Mouse (Mus musculus): ENCODE results near the gene Ldhal6b.
"Not testable (repeated sequence)": the region's sequence is repeated elsewhere in the genome, so short reads cannot be mapped to it uniquely, and the experiment has no call there.

Ldhal6b gene

DNA sequence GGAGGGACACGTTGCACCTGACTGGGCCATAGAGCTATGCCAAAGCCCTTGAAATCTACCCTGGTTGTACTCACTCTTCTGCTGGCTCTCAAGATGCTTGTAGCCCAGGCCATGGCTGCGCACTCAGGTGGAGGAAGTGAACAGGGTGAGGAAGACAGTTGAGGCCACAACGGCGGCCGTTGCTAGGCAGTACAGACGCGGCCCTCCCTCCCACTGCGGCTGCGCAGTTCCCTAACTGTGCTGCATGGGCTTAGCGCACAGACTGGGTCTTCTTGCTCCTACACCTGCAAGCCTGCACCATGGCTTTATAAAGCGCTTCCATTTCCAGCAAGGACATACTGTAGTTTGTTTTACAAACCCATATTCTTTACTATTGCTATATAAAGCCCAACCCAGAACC lies at the start of gene Ldhal6b:
Ldhal6b (minus strand) TSS at position 223 of the 400 bp plus-strand sequence.
- DNase-seq (ENCODE audit: low spot score in 2 of 2): no peak

DNA sequence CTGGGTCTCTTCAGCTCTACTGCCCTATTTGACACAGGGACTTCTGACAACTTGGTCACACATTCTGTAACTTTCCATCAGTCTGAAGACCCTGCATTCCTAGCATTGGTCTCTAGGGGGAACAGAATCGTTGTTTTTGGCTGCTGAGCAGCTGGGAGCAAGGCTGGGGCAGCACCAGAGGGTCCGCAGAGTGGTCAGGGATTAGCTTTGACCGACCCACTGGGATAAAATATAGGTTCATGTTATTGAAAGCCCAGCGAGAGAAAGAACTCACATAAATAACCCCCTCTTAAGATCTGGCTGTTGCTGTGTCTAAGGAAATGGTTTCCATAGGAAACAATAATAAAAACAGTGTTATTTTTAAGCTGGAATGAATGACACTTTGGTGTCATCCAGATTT lies 48.6 kb upstream of the Ldhal6b start:
- no peak for DNase-seq (ENCODE audit: low spot score in 2 of 2)

DNA sequence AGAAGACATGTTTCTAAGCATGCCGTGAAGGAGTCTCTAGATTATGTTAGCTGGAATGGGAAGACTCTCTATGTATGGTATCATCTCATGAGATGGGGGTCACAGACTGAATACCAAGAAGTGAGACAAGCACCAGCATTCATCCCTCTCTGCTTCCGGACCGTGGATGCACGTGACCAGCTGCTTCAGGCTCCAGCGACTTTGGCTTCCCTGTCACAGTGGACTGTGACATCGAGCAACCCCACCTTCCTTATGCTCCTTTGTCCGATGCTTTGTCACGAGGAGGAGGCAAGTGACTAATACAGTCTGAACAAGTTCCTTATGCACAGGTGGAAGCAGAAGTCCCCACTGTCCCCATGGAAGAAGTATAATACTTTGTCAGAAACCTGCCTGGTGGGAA lies 48.2 kb upstream of the Ldhal6b start:
- DNase-seq (ENCODE audit: low spot score in 2 of 2): no peak

DNA sequence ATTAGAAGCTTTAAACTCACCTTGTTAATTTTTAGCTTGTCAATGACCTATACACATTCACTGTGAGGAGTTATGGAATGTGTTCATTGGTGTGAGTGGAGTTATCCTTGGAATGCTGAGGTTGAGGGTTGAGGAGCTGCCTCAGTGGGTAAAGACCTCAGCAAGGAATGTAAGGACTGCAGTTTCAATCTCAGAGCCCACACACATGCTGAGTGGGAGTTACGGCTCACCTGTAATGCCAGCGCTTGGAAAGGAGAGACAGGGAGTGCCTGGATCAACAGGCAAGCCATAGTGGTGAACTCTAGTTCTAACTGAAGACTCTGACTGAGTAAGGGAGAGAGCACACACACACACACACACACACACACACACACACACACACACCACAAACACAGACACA lies 45.3 kb upstream of the Ldhal6b start:
- DNase-seq (ENCODE audit: low spot score in 2 of 2): no peak

DNA sequence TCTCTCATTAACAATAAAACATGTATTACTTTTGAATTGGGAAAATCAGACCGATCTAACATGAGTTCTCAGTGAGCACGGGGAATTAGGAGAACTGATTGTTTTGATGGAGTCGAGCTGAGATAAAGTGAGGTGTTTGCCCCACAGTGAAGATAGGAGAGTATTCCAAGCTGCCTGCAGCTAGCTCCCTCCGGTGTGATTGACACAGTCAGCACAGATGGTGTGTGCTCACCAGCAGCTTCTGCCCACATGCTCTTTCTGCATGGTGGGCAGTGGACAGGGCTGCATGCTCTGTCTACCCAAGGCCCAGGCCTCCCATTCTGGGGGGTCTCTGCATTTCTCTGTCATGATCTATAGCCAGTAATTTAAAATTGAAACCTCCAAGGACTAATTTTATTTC lies 35.1 kb upstream of the Ldhal6b start:
- no peak for DNase-seq (ENCODE audit: low spot score in 2 of 2)

DNA sequence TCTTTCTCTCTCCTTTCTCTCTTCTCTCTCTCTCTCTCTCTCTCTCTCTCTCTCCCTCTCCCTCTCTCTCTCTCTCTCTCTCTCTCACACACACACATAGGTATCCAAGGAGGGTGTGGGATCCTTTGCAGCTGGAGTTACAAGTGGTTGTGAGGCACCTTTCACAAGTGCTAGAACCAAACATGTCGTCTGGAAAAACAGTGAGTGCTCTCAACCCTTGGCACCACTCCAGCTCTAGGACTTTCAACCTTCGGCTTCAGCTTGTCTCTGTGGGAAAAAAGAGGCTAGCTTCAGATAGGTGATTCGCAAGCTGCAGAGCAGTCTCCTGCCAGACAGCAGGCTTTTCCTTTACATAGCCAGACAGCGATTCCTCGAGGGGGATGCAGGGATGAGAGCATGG lies 25.2 kb upstream of the Ldhal6b start:
- DNase-seq (ENCODE audit: low spot score in 2 of 2): no peak

DNA sequence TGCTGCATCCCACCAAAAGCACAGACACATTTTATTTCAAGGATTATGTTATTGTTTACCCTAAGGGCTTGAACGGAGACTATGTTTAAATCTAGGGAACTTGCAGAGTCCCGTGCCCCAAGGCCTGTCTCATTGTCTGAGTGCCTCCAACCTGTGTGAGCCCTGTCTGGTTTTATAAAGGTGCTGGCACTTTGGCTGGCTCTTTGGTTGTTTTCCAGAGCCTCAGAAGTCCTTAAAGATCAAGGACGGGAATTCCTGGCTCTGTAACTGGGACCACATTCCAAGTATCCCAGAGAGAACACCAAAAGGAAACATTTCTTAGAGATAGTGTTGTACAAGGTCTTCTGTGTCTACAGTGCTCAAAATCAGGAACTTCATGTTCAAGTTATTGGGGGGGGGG lies 24.7 kb upstream of the Ldhal6b start:
- no peak for DNase-seq (ENCODE audit: low spot score in 2 of 2)

DNA sequence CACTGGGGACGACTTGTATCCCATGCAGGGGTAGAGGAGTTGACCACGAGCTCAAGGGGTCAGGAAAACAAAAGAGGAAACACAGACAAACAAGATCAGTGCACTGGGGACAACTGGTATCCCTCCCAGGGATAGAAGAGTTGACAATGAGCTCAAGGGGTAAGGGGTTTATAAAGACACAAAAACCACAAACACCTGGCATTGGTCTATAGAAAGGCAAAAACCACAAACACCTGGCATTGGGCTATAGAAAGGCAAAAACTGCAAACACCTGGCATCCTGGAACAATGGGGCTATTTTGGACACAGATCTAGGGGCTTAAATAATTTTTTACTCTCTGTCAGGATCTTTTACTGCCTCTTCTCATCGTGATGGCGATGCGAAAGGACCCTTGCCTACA lies 23.8 kb upstream of the Ldhal6b start:
- DNase-seq (ENCODE audit: low spot score in 2 of 2): not testable (repeated sequence)

DNA sequence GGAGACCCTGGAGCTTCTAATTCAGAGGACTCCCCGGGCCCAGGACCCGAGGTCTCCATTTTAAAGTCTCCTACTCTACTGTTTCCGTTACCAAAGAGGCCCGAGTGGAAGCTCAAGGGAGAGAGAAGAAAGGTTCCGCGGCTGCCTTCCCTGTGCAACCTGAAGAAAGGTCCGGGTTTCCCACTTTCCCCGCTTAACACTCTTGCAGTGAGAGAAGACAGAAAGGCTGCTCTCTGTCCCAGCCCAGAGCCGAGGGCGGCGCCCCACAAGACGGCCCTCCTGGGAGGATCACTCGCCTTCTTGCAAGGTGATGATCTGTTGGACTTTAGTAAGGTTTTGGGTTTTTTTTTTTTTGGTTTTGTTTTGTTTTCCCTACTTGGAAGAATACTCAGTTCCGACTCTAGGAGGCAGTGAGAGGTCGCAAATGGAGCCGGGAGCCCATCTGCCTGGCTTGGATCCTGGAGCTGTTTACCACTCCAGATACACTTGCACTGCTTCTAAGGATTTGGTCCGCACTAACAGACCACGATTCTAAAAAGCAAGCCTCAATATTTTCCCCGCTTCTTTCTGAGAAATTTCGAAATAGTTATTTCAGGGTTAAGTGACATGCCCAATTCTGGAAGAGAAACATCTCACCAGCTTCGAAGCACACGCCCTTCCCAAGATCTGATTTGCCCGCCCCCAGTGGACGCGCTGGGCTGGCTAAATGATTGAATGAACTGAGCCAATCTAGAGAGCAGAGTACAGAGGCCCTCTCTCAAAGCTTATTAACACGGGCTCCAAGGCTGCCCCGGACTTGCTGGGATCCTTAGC lies 21.8 kb upstream of the Ldhal6b start, which contains the start of gene Tmem242:
Tmem242 (minus strand) TSS at position 101 of the 813 bp plus-strand sequence.
- peak; percentile 86 to 87 for DNase-seq (ENCODE audit: low spot score in 2 of 2)

DNA sequence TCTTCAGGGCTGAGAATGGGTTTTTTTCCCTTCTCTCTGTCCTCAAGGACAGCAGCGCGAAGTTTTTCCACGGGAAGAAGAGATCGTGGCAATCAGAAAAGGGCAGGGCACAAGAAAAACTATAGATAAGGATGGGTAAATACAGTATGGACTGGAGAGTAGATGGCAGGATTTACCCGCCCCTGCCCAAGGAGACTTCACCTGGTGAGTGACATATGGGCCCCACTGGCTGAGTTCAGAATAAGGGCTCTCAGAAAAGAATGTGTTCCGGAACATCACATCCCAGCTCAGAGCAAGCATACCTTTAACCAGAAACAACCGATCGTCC lies 21.2 kb upstream of the Ldhal6b start:
- DNase-seq (ENCODE audit: low spot score in 2 of 2): no peak

DNA sequence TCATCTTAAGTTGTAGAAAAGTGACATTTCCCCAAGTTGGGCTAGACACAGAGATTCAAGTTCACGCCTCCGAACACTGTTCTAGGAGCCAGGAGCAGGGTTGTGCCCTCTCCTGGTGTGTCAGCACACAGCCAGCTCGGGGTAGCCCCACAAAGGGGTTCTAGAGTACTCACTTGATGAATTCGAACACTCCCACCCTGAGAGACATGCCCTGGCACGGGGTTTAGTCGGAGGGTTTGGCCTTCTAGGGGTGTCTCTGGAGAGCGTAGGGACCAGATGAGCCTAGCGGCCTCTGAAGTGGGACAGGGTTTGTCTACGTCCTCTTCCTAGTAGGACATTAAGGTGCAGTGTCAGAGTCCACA lies 11.2 kb upstream of the Ldhal6b start:
- DNase-seq (ENCODE audit: low spot score in 2 of 2): no peak

DNA sequence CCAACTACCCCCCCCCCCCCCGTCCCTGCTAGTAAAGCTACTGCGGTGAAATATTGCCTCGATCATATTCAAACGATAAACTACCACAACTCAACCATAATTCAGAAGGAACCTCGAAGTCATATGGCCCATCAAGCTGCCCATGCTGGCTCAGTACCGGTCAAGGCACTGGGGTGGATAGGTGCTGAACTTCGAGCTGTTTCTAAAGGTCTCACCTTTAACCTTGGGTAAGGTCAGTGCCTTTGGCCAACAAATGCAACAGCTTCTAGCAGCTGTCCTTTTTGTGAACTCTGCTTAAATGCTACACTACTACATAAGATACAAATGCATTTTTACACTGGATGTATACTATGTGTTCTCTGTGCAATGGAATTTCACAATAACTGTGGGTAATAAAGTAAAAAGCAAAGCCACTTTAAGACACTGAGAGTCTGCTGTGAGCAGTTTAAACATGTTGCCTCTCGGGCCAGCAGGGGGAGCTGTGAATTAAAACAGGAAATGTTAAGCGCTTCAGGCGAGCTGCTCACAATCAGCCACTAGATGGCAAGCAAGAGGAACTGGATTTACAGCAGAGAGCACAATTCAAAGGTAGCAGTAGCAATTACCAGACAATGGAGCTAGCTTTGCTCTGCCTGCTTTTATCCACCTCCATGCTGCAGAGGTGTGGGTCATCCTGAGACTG lies 10.7 kb upstream of the Ldhal6b start:
- DNase-seq (ENCODE audit: low spot score in 2 of 2): peak; percentile 83 to 94

DNA sequence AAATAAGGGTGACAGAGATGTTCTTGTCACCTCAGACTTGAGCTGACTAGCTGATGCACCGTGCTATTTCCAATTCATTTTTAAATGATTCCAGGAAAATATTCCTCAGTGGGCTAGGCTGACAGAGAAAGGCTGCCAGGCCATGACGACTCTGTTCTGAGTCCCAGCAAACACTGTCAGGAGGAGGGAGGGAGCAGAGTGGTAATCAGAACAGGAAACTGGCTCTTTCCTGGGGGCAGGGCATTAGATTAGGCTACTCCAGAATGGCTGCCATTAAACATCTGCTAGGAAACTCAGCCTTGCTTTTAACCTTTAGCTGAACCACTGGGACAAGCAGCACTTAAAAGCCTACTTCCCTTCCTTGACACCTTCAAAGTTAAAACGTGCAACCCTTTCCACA lies 6.6 kb upstream of the Ldhal6b start:
- no peak for DNase-seq (ENCODE audit: low spot score in 2 of 2)

DNA sequence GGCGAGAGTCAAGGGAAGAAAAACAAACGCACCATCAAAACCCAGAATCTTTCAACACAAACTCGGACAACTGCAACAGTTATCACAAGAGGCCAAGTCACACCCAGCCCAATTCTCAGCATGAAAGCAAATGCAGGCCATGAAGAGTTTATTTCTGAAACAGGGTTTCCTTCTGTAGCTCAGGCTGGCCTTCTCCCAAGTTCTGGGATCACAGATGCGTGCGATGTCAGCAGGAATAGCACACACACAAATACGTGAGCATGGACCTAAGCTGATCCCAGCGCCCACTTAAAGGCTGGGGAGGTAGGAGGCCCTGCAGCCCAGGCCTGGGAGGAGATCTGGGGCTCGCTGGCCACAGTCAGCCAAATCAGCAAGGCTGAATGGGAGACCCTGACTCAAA lies 5.6 kb upstream of the Ldhal6b start:
- DNase-seq (ENCODE audit: low spot score in 2 of 2): no peak

DNA sequence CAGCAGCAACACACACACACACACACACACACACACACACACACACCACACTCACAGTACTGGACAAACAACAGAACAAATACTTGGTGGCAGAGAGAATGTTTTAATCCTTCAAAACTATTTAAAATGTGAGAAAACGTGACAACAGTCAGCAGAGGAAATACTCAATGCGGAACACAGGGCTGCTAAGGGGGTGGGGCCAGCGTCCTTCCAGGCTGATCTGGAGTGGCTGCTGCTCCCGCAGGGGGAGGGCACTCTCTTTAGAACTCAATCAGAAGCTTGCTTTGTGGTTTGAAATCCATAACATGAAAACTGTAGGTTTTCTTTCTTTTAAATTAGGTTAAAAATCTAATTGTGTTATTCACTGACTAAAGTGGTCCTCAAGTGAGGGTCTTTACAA lies 3.3 kb upstream of the Ldhal6b start:
- DNase-seq (ENCODE audit: low spot score in 2 of 2): no peak

DNA sequence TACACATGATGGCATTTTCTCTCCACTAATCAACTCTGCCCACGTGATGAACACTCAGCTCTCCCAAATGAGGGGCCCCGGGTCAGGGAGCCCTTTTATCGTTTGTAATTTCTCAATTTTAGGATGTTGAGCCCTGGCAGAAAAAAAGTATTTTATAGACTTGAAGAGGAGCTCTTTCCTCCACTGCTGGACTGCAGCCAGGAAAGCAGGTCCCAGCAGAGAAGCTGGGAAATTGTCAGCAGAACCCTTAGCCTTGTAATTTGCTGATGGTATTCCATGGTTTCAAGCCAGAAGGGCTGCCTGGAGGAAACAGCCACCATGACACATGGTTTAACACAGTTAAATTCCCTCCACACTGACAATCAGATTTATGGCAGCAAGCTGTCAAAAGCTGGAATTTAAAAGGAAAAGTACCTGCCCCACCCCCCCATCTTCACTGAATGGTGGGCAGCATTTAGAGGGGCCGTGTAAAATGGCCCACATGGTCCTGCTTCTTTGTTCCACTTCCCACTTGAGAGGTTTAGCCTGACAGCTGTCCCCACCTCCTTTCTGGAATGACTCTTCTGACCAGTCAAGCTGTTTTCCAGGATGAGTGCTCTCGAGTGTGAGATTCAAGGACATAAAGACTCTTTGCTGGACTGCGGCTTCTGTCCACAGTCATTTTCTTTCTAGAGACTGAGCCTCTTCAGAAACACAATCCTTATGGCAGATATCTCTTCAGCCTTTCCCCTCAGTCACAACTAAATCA lies 1.4 kb upstream of the Ldhal6b start:
- DNase-seq (ENCODE audit: low spot score in 2 of 2): no peak

DNA sequence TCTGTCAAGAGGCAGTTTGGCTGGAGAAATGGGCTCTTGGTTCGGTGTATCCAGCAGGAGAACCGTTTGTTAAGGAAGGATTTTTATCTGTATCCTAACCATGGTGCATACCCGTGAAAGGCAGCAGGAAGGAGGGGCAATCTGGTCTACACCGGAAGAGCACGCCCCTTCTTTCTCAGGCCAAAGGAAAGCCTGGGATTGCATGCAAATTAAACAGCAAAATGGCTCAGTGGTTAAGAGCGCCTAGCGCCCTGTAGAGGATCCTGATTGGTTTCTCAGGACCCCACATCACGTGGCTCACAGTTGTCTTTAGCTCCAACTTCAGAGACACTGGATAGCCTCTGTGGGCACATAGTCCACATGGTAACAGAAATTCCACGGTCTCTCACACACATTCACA lies 489 bp upstream of the Ldhal6b start:
- no peak for DNase-seq (ENCODE audit: low spot score in 2 of 2)

DNA sequence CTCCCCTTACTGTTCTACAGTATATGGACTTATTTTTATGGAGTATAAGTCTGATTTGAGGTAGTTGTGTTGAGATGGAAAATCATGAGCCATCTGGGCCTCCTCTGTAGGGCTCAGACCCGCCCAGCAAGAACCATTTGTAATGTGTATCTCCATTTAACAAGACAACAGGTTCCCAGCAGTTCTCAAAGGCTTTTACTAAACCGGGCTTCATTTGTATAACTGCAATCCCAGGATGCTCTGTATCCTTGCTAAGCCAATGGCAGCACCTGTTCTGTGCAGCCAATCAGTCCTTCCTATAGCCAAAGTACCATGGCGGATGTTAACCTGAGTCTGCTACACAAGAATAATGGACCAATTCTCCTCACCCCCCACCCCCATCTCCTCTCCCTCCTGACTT lies 2.0 kb downstream of the Ldhal6b start:
- no peak for DNase-seq (ENCODE audit: low spot score in 2 of 2)

DNA sequence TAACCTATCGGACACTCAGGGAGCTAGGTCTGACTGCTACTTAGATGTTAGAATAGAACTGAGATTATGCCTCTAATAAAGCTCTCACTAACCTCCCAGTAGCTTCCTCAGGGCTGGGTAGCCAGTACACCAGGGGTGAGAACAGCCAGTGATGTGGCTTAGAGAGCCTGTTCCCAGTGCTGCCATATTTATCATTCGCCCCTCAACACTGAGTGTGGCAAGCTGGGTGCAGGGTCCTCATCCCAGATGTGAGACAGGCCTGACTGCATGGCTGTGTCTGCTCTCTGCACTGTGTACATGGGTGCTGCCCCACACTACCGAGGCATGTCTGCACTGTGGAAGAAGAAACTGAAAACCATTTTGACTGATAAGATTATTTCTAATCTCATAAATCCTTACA lies 4.5 kb downstream of the Ldhal6b start:
- DNase-seq (ENCODE audit: low spot score in 2 of 2): no peak

DNA sequence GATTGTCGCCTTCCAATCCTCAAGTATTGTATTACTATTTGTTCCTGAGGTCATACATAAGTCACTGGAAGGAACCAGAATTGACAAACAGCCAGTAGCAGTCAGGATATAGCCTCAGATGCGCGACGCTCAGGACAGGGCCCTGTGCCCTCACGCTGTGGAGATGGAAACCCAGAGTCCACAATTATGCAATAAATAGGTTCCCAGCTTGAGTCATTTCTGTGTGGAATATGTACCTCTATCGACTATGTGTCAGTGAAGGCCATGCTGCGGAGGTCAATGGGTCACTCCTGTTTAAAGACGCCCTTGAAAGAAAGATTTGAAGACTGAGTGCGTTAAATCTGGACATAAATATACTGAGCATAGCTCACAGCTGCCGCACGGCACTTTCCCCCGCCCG lies 5.2 kb downstream of the Ldhal6b start:
- no peak for DNase-seq (ENCODE audit: low spot score in 2 of 2)

DNA sequence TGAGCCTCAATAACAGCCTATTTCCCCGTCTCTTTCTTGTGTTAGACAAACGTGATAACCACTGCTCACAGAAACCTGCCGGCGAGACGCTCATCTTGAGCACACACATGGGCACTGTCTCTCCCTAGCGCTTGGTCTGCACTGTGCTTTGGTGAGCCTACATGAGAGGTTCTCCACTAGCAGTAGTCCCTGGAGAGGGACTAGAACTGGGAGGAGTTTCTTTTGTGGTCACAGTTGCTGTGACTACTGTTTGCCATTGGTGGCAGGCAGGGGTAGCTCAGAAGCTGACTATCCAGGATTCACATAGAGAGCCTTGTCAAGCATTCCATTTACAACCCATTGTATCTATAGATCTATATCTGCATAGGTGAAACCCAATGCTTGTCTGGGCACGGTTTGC lies 5.8 kb downstream of the Ldhal6b start:
- no peak for DNase-seq (ENCODE audit: low spot score in 2 of 2)

DNA sequence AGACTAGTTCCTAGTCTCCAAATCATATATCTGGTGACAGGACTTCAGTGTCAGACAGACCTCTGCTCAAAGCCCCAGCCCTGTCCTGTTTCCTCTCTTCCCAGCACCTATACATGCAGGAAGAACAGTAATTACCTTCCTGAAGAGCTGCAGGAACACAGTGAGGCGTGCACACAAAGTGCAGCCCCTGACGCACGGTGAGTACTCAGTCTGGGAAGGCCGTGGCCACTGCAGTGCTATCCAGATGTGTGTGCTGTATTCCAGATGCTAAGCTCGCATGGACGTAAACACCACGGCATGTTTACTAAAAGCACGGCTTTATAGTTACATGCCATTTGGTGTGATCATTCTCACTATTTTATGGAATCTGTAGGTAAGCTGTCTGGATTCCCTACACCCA lies 6.3 kb downstream of the Ldhal6b start:
- DNase-seq (ENCODE audit: low spot score in 2 of 2): no peak

DNA sequence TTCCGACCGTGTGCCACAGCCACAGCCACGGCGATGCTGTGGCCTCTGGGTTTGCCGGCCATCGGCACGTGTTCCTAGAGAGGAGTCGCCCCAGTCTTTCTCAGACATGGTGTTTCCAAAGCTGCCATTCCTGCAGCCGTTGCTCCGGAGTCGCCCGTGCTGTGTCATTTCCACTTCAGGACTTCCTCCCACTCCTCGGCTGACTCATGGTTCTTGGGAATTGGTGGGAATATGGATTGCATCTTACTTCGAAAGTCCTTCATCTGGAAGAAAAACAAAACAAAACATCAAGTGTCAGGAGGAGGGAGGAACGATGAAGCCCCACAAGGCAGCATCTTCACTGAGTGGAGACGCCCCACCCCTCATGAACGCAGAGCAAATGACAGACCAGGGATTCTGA lies 7.4 kb downstream of the Ldhal6b start:
- DNase-seq (ENCODE audit: low spot score in 2 of 2): no peak
